Mouse (Mus musculus): ENCODE data around the gene Kif21a.

Kif21a gene

DNA sequence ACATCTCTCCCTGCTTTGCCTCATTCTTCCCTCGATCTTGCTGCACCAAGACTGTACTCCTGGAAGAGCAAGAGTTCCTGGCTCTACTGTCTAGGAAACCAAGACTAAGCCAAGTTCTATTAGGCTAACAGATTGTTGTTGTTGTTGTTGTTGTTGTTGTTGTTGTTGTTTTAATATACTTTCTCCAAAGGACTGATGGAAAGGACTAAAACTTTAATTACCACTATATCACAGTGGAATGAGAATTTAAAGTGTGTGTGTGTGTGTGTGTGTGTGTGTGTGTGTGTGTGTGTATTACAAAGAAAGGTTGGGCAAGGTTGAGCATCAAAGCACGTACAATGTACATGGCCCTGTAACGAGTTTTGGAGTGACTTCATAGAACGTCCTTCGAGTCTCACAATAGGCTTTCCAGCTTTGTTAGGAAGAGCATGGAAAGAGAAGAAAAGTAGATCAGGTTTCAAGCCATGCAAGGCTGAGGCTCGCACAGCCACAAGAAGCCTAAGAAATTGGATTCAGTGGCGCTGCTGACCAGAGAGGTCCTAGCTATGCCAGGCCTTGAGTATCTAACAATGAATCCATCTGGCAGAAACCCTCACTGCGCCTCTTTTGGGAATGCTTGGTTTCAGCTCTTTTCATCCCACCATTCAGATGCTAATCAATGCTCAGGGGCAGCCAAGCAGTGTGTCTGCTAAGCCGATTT, 31.4 kb downstream of the Kif21a start:
- no peak for DNase-seq

DNA sequence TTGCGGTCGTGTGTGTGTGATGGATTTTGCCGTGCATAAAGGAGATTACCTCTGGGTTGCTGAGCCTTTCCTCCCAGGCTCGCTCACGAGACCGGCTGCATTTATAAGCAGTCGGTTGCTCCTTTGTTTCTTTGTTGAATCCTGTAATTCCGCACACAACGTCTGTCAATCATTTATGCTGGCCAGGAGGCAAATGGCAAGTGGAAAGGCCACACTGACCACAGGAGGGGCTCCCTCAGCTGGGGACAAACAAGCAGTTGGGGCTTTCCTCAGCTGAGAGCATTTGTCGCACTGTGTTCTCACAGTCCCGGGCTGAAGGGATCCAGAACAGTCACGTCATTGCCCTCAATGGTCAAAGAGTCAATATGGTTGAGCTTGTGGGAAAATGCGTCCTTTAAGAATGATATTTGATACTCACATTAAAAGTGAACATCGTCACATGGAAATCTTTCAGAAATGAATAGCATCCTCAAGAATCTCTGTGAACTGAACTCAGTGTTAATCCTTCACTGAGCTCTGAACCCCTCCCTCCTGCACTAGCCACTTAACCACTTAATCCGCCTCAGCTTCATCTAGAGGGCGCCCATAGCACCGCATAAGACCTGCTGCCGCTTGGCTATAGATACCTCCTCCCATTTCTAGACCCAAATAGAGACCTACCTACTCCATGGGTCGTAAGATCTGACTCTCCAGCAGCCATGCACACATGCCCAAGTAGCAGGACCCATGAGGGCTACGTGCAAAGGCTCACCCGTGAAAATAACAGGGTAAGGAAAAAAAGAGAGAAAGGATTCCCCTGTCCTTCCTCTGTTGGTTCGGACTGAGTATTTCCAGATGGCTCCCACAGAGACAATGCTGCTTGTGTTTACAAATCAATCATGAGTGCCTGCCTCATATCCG, 32.2 kb downstream of the Kif21a start:
- DNase-seq, result no peak

DNA sequence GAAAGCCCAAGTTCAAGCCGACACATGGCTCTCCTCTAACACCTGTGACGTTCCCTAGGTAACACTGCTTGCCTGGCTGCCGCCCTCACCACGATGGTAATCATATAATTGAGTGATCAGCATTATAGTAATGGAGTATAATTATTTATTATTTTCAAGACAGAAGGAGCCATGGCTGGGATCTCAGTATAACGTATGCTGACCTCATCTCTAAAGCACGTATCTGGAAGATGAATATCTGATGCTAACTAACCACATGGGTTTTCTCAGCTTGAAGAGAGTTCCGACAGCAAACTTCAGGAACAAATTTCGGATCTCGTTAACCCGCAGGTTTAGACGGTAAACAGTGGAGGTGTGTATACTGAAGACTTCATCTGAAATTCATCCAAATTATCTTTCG, 33.4 kb downstream of the Kif21a start:
- no peak for DNase-seq

DNA sequence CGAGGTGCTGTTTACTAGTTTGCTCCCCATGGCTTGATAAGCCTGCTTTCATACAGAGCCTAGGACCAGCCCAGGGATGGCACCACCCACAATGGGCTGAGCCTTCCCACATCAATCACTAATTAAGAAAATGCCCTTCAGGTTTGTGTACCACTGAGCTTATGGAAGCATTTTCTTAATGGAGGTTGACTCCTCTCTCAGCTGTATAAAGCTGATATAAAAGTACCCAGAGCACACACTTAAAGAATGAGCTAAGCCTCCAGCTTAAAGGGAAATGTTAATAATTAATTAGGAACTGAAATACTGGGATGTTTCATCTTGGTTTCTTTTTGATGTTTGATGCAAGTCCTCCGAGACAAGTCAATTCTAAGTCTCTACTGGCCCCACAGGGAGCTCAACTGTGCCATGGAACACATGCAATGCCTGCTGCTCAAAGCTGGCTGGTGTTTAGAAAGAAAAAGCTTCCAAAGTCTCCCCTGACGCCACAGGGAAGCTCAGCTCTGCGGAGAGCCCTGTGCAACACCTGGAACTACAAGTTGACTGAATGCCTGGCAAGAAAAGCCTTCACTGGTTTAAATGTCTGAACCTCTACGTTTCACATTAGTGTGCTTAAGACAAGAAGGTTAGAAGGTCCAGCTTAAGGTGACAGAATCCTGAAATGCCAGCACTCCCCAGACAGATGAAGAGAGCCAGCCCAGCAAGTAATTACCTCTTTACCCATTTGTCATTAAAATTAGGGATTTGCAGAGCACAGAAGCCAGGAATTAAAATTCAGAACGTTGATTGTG, 36.8 kb downstream of the Kif21a start:
- DNase-seq, result no peak

DNA sequence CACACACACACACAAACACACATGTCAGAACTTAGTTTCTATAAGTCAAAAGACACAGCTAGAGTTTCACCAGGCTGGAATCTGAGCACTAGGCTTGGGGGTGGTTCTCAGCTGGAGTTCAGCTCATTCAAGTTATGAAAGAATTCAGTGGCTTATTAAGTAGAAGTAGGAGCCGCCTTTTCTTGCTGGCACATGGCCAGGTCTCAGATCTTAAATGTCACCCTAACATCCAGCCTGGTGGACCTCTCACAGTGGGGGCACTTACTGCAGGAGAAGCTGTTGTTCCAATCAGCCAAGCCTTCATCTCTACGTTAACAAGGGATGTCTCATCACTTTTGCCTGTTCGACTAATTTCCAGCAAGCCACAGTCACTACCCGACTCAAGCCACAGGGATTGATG, 39.5 kb downstream of the Kif21a start:
- DNase-seq, result no peak

- DNase-seq, result no peak
These were observed 42.5 kb downstream of the Kif21a start for GRCm38 (mm10) chr15:91007123-91007830.

DNA sequence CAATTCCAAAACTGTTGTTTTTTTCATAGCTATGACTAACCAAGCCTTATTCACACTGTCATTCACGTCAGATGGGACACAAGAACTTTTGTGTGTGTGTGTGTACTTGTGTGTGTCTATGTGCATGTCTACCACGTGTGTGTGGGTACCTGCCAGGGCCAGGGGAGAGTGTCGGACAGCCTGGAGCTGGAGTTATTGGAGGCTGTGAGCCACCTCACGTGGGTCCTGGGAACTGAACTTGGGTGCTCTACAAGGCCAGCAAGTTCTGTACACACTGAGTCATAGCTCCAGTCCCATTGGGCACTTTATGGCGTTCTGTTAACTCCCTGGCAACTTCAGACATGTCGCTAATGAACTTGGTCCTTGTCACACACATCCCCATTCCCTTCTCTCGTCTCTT, 45.0 kb downstream of the Kif21a start:
- no peak for DNase-seq

GRCm38 (mm10) chr15:91001037-91001616, 48.6 kb downstream of the Kif21a start:
- no peak for DNase-seq

DNA sequence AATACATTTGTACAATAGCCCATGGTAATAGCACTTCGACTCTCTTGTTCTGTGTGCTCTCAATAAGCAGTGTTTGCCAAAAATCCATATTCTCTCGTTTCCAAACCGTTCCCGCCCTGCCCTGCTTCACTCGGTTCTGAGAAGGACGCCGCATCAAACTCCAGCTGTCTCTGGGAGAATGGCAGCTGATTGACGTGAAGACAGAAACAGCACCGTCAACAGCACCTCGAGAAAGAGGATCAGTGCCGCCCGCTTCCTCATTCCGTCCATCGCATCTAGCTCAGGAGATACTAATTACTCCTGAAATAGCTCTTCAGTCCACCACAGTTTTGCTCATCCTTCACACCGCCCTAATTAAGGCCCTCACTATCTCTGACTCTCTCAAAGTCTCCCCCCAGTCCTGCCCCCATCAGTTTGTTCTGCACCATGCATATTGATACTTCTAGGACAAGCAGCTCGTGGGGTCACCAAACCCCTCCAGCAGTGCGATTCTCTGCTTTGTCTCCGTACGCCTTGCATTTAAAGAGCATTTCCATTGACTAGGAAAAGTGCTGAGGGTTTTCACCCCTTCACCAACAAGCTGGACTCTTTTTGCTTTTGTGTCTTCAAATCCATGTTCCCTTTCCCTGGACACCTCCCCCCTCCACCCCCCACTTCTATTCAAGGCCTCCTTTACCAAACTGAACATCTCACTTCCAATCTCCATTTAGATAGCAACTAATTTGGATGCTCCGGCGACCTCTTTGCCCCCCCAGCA, 49.3 kb downstream of the Kif21a start:
- DNase-seq, result no peak

- no peak for DNase-seq
These were observed 56.9 kb downstream of the Kif21a start for GRCm38 (mm10) chr15:90992871-90993270.

GRCm38 (mm10) chr15:90992388-90992787, 57.4 kb downstream of the Kif21a start:
- no peak for DNase-seq

DNA sequence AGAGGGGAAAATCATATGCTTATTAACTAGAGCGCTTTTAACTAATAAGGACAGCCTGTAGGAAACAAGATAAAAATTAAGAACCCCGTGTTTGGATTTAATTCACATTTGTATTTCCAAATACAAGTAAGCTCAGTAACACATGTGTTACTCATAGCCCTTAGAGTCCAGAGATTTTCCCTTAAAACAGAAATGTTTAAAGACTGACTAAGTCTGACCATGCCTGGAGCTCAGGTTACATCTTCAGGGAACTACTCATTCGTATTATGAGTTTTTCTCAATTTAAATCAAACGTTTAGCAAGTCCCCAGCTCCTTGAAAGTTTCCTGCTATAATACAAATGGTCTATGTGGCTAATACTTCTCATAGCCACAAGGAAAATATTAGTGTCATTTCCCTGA, 57.9 kb downstream of the Kif21a start:
- no peak for DNase-seq

GRCm38 (mm10) chr15:90987714-90988250, 62.0 kb downstream of the Kif21a start:
- DNase-seq, result no peak

DNA sequence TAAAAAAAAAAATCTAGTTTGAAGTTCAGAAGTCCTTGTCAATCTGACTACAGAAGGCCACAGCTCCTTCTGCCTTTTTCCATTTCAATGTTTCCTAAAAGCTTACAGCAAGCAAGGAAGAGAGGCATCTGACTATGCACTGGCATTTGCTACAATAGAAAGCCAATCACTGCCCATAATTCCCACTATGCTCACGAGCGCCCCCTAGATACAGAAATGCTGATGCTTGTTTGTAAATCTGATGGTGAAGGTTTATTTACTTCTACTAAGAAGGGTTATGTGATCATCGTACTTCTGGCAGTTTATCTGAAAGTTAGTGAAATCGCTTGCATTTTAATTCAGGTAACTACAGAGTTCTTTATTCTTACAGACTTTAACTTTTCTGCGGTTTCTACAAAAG, 73.8 kb downstream of the Kif21a start:
- DNase-seq, result no peak

GRCm38 (mm10) chr15:90971914-90972767, 77.6 kb downstream of the Kif21a start:
- DNase-seq, result no peak

- no peak for DNase-seq
These were observed 86.4 kb downstream of the Kif21a start for GRCm38 (mm10) chr15:90963320-90963719.

- no peak for DNase-seq
These were observed 87.2 kb downstream of the Kif21a start for GRCm38 (mm10) chr15:90962548-90962947.

- DNase-seq, result no peak
These were observed 88.8 kb downstream of the Kif21a start for GRCm38 (mm10) chr15:90960831-90961554.

DNA sequence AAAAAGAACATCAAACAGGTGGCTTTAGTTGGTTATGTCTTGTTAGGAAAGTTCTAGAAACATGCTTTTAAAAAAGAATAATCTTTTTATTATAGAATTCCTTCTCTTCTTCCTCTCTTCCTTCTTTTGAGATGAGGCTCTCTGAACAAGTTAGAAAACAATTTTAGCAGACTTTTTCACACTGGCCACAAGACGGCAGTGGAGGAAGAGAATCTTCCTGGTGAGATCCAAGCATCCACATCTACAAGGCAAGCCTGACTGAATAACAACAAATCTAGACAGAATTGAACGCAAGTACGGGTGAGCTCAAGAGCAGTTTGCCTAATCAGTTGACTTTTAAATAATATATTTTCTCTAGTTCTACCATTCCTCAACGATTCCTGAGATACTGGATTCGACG, 98.4 kb downstream of the Kif21a start:
- DNase-seq, result no peak

- no peak for DNase-seq
These were observed 111.3 kb downstream of the Kif21a start for GRCm38 (mm10) chr15:90938469-90938868.
